Mouse (Mus musculus) lung, embryonic 15.5 days (tissue): ENCODE measurements at regions not wholly inside any gene's neighbourhood (a gene's known extent, or its start where the extent isn't known, plus 50 kb on each side); places are given as distances from the start of the nearest gene placed in this dataset.

ENCODE experiments used
- ATAC-seq: fragments of 200-750 bp; cut with Nextera tagmentation; 2 replicates; pipeline ENCODE4 v1.8.0; 2017; ENCODE audit warnings: moderate number of reproducible peaks, borderline replicate concordance; ENCODE audit not compliant: low FRiP score, low TSS enrichment; ENCODE audit errors: extremely low read depth
- H3K27ac ChIP-seq: fragments of 300-500 bp; sonication (generic); 2 replicates; pipeline ENCODE4 v1.5.1; 2015; ENCODE audit warnings: moderate library complexity, mild to moderate bottlenecking, inconsistent platforms
- H3K27me3 ChIP-seq: fragments of 300-500 bp; sonication (generic); 2 replicates; pipeline ENCODE4 v1.6.1; 2015; ENCODE audit warnings: inconsistent platforms
- H3K36me3 ChIP-seq: fragments of 300-500 bp; sonication (generic); 2 replicates; pipeline ENCODE4 v1.6.1; 2015; ENCODE audit warnings: inconsistent platforms
- H3K4me1 ChIP-seq: fragments of 300-500 bp; sonication (generic); 2 replicates; pipeline ENCODE4 v1.6.1; 2015; ENCODE audit warnings: inconsistent platforms
- H3K4me2 ChIP-seq: fragments of 300-500 bp; sonication (generic); 2 replicates; pipeline ENCODE4 v1.6.1; 2015; ENCODE audit warnings: inconsistent platforms, mild to moderate bottlenecking, moderate library complexity
- H3K4me3 ChIP-seq: fragments of 300-500 bp; sonication (generic); 2 replicates; pipeline ENCODE4 v1.5.1; 2015; ENCODE audit warnings: mild to moderate bottlenecking, inconsistent platforms
- H3K9ac ChIP-seq: fragments of 300-500 bp; sonication (generic); 2 replicates; pipeline ENCODE4 v1.6.1; 2015; ENCODE audit warnings: inconsistent platforms
- H3K9me3 ChIP-seq: fragments of 300-500 bp; sonication (generic); 2 replicates; pipeline ENCODE4 v1.6.1; 2016; ENCODE audit warnings: inconsistent platforms
- WGBS: fragments of 180-500 bp; shearing (Covaris S2); methylation state at CpG from one replicate; pipeline ENCODE4 v1.1.7; 2015; 5-methylcytosine and 5-hydroxymethylcytosine counted together

DNA sequence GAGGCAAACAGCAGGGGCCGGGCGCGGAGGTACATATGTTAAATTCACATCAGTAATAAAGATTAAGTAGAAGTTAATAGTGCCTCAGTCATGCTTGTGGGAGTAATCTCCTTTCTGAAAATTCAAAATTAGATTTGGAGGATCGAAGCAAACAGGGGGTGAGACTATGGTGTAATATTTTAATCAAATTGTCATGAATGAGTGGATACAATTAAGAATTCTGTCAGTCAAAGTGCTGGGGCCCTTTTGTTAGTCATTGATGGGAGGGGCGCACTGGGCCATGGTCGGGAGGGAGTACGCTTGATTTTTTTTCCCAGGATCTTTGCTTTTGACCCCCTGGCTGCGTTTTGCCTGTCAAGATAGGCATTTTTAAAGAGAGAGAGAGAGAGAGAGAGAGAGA is 163.2 kb downstream of the Vrk1 start:
- Histone ChIP-seq H3K9ac (no peak overlapping the region), H3K4me3 (no peak overlapping the region), H3K36me3 (no peaks in the 10 kb centered on the region), H3K4me2 (no peak overlapping the region), H3K9me3 (no peaks in the 10 kb centered on the region), H3K4me1 (peaks cover 14% of the 10 kb centered on the region; the same call in 1 of the 2 replicates), H3K27ac (no peak overlapping the region), H3K27me3 (peaks cover 37% of the 10 kb centered on the region)
- no peak for ATAC-seq
- WGBS: 40% methylated on average over 8 of the region's 8 CpGs

GRCm38 (mm10) chr12:106174070-106174980 is 164.3 kb downstream of the Vrk1 start:
- no peak overlapping the region for H3K9ac ChIP-seq
- no peaks in the 10 kb centered on the region for H3K9me3 ChIP-seq
- H3K27ac ChIP-seq: no peak overlapping the region
- peak overlapping the region; percentile 78 for H3K4me2 ChIP-seq
- 1% methylated on average over 39 of the region's 39 CpGs for WGBS
- peaks cover 37% of the 10 kb centered on the region for H3K27me3 ChIP-seq
- no peaks in the 10 kb centered on the region for H3K36me3 ChIP-seq
- peaks cover 14% of the 10 kb centered on the region; the same call in 1 of the 2 replicates for H3K4me1 ChIP-seq
- ATAC-seq: peak; percentile 43; the same call in 1 of the 2 replicates
- peak overlapping the region; percentile 39 for H3K4me3 ChIP-seq

GRCm38 (mm10) chr12:106174981-106175700 is 165.1 kb downstream of the Vrk1 start:
- H3K27me3 ChIP-seq: peaks cover 37% of the 10 kb centered on the region
- H3K9ac ChIP-seq: no peak overlapping the region; the same call in 1 of the 2 replicates
- no peaks in the 10 kb centered on the region for H3K9me3 ChIP-seq
- H3K4me1 ChIP-seq: peaks cover 14% of the 10 kb centered on the region; the same call in 1 of the 2 replicates
- 4% methylated on average over 27 of the region's 27 CpGs for WGBS
- H3K27ac ChIP-seq: no peak overlapping the region
- H3K36me3 ChIP-seq: no peaks in the 10 kb centered on the region
- ATAC-seq: no peak
- peak overlapping the region; percentile 39 for H3K4me3 ChIP-seq
- H3K4me2 ChIP-seq: peak overlapping the region; percentile 78

DNA sequence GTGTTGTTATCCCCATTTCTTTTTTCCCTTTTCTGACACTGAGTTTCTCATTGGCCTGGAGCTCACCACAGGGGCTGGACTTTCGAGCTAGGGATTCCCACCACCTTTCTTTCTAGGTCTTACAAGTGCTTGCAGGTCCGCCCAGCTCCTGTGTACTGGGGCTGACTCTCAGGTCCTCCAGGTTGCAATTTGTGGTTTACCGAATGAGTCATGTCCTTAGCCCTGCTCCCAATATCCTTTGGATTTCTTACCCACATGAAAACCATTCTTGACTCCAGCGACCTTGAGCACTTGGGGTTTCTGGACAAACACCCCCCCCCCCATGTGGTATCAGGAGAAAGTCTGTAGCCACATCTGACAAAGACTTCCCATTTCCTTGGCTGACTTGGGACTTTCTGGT is 167.3 kb downstream of the Vrk1 start:
- no peak for ATAC-seq
- WGBS: 47% methylated on average over 4 of the region's 4 CpGs

GRCm38 (mm10) chr12:106177861-106178260 is 167.8 kb downstream of the Vrk1 start:
- Histone ChIP-seq H3K4me2 (no peak overlapping the region), H3K36me3 (no peaks in the 10 kb centered on the region), H3K27me3 (peaks cover 27% of the 10 kb centered on the region), H3K9ac (no peak overlapping the region), H3K27ac (no peak overlapping the region), H3K4me1 (peaks cover 14% of the 10 kb centered on the region; the same call in 1 of the 2 replicates), H3K4me3 (no peak overlapping the region), H3K9me3 (no peaks in the 10 kb centered on the region)
- no peak for ATAC-seq
- 66% methylated on average over 3 of the region's 3 CpGs for WGBS

More for the DNA sequence above, 167.3 kb downstream of the Vrk1 start:
- no peaks in the 10 kb centered on the region for H3K9me3 ChIP-seq
- H3K27ac ChIP-seq: no peak overlapping the region
- no peaks in the 10 kb centered on the region for H3K36me3 ChIP-seq
- H3K4me2 ChIP-seq: no peak overlapping the region
- peaks cover 14% of the 10 kb centered on the region; the same call in 1 of the 2 replicates for H3K4me1 ChIP-seq
- H3K27me3 ChIP-seq: peaks cover 33% of the 10 kb centered on the region
- H3K9ac ChIP-seq: no peak overlapping the region
- H3K4me3 ChIP-seq: no peak overlapping the region

- Histone ChIP-seq H3K9me3 (no peaks in the 10 kb centered on the region), H3K4me1 (peaks cover 13% of the 10 kb centered on the region; the same call in 1 of the 2 replicates), H3K9ac (no peak overlapping the region), H3K36me3 (no peaks in the 10 kb centered on the region), H3K27me3 (peaks cover 19% of the 10 kb centered on the region), H3K27ac (no peak overlapping the region), H3K4me2 (no peak overlapping the region), H3K4me3 (no peak overlapping the region)
- 78% methylated on average over 11 of the region's 11 CpGs for WGBS
- ATAC-seq: no peak
Observed at GRCm38 (mm10) chr12:106178688-106179205, 168.7 kb downstream of the Vrk1 start.

GRCm38 (mm10) chr12:106182923-106183322 is 172.9 kb downstream of the Vrk1 start:
- 61% methylated on average over 7 of the region's 7 CpGs for WGBS
- no peaks in the 10 kb centered on the region for H3K9me3 ChIP-seq

GRCm38 (mm10) chr12:106183973-106184372 is 173.9 kb downstream of the Vrk1 start:
- no peak for ATAC-seq

More at GRCm38 (mm10) chr12:106182923-106183322, 172.9 kb downstream of the Vrk1 start:
- H3K9ac ChIP-seq: no peak overlapping the region
- peaks cover 7% of the 10 kb centered on the region; the same call in 1 of the 2 replicates for H3K4me1 ChIP-seq
- H3K4me3 ChIP-seq: no peak overlapping the region
- ATAC-seq: no peak
- H3K27ac ChIP-seq: no peak overlapping the region
- no peak overlapping the region for H3K4me2 ChIP-seq
- no peaks in the 10 kb centered on the region for H3K27me3 ChIP-seq
- no peaks in the 10 kb centered on the region for H3K36me3 ChIP-seq

GRCm38 (mm10) chr12:106185398-106186077 is 175.5 kb downstream of the Vrk1 start:
- ATAC-seq: no peak
- Histone ChIP-seq H3K9me3 (no peaks in the 10 kb centered on the region), H3K4me2 (no peak overlapping the region), H3K9ac (no peak overlapping the region), H3K4me3 (no peak overlapping the region), H3K27me3 (no peaks in the 10 kb centered on the region), H3K27ac (no peak overlapping the region), H3K4me1 (peaks cover 7% of the 10 kb centered on the region; the same call in 1 of the 2 replicates), H3K36me3 (no peaks in the 10 kb centered on the region)
- WGBS: 46% methylated on average over 18 of the region's 18 CpGs

More at GRCm38 (mm10) chr12:106183973-106184372, 173.9 kb downstream of the Vrk1 start:
- 0 out of 2 replicates have a peak overlapping the region, but pooled peaks have one; percentile 2 for H3K27ac ChIP-seq
- 55% methylated on average over 5 of the region's 5 CpGs for WGBS
- no peaks in the 10 kb centered on the region for H3K27me3 ChIP-seq
- H3K9ac ChIP-seq: no peak overlapping the region
- no peak overlapping the region for H3K4me3 ChIP-seq
- peaks cover 7% of the 10 kb centered on the region; the same call in 1 of the 2 replicates for H3K4me1 ChIP-seq
- H3K9me3 ChIP-seq: no peaks in the 10 kb centered on the region
- no peaks in the 10 kb centered on the region for H3K36me3 ChIP-seq
- H3K4me2 ChIP-seq: no peak overlapping the region

DNA sequence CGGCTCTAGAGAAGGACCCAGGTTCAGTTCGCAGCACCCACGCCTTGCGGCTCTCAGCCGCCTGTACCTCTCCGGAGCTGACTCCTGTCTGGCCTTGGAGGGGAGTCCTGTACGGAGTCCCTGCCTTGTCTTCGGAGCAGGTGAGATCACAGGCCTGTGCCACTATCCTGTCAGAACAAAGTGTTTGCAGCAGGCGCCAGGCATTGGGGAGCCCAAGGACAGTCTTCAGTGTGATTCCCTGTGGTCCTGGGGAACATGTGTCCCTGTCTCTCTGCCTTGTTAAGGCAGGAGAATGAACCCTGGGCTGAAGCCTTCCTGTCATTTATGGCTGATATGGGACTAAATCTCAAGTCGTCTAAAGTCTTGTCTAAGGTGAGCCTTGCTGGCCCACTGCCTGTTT is 176.5 kb downstream of the Vrk1 start:
- no peak overlapping the region for H3K4me2 ChIP-seq
- no peaks in the 10 kb centered on the region for H3K9me3 ChIP-seq
- no peak overlapping the region for H3K4me3 ChIP-seq
- no peaks in the 10 kb centered on the region for H3K36me3 ChIP-seq
- peaks cover 7% of the 10 kb centered on the region; the same call in 1 of the 2 replicates for H3K4me1 ChIP-seq
- WGBS: 88% methylated on average over 10 of the region's 10 CpGs
- no peak for ATAC-seq
- no peaks in the 10 kb centered on the region for H3K27me3 ChIP-seq
- no peak overlapping the region for H3K27ac ChIP-seq
- no peak overlapping the region for H3K9ac ChIP-seq

DNA sequence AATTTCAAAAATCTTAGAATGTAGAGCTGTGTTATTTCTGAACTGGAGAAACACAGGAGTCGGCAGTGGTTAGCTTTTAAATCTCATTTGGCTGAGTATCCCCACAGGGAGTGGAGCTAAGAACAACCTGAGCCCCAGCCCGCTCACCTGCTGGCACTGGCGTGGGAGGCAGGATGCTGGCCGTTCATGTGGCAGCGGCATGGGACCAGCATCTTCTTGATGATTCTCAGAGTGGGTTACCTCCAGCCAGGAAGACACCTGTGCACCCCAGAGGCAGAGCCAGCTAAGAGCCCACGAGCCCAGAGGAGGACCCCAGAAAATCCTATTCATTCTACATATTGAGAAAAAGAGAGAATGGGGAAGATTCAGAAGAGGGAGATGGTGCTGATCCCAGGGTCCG is 181.7 kb downstream of the Vrk1 start:
- Histone ChIP-seq H3K4me1 (no peaks in the 10 kb centered on the region), H3K36me3 (no peaks in the 10 kb centered on the region), H3K27ac (no peak overlapping the region), H3K4me2 (no peak overlapping the region), H3K9ac (no peak overlapping the region), H3K9me3 (no peaks in the 10 kb centered on the region), H3K27me3 (no peaks in the 10 kb centered on the region), H3K4me3 (no peak overlapping the region)
- ATAC-seq: no peak
- WGBS: 80% methylated on average over 7 of the region's 7 CpGs
